Mouse (Mus musculus) megakaryocyte, embryonic 14.5 days (primary cell): ENCODE data around the gene Fkbp1b. TPM values are rescaled to one million over a fixed set of nuclear protein-coding genes. Genes with fewer than 3 reads are reported as not detected.
"Not testable (repeated sequence)": the region's sequence is repeated elsewhere in the genome, so short reads cannot be mapped to it uniquely, and the experiment has no call there.

Source experiments
- H3K27me3 ChIP-seq: replicated peaks from 2 replicates; pipeline ENCODE3; 2012; ENCODE audit warnings: inconsistent platforms
- H3K36me3 ChIP-seq: replicated peaks from 2 replicates; pipeline ENCODE3; 2012; ENCODE audit warnings: low read length, inconsistent platforms, mixed read lengths
- H3K4me1 ChIP-seq: 2 replicates; pipeline ENCODE4 v1.6.1; 2012; ENCODE audit warnings: inconsistent platforms
- H3K4me3 ChIP-seq: replicated peaks from 2 replicates; pipeline ENCODE3; 2012; ENCODE audit warnings: moderate library complexity, mild to moderate bottlenecking, inconsistent platforms
- H3K9me3 ChIP-seq: 2 replicates; pipeline ENCODE4 v1.6.1; 2012; ENCODE audit warnings: inconsistent platforms
- FLI1 ChIP-seq: IDR thresholded peaks from 2 replicates; pipeline ENCODE4 v1.6.1; 2012; ENCODE audit warnings: low read length, inconsistent platforms, mixed read lengths
- GATA1 ChIP-seq: IDR thresholded peaks from 3 replicates; pipeline ENCODE4 v1.6.1; 2012; ENCODE audit warnings: mixed read lengths, low read length, inconsistent platforms, borderline replicate concordance
- polyA plus RNA-seq: library from polyadenylated mRNA; stranded (reverse); fragments of >175 nt; gene quantifications from 2 replicates; pipeline ENCODE4 v1.2.3, GENCODE M21; 2012; ENCODE audit warnings: low replicate concordance; ENCODE audit not compliant: insufficient read depth

The Fkbp1b gene
- 3.8 and 15.5 TPM in 2 replicates for polyA plus RNA-seq

DNA sequence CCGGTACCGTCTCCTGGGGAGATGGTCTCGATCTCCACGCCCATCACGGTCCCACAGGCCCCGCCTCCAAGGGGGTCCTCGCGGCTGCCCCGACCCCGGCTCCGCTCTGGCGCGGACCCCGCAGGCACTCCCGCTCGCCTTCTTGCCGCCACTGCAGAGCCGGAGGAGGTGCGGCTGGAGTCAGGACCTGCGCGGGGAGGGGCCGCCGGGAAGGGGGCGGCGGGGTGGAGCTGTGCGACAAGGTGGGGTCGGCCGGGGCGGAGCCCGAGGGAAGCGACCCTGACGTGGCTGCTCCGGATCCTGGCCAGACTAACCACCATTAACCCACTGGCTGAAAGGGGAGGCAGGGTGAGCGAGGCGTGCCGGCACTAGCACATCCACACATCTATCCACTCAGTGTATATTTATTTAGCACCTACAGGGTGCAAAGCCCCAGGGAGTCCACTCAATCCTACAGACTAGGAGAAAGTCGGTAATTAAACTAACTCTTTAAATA is at the start of gene Fkbp1b:
TSS of gene Fkbp1b (minus strand) at position 200 of the 496 bp plus-strand sequence.
- H3K27me3 ChIP-seq = no peaks in the 10 kb centered on the region
- TF ChIP-seq FLI1 = no peak
- TF ChIP-seq GATA1 = no peak
- peaks cover 23% of the 10 kb centered on the region for H3K36me3 ChIP-seq

DNA sequence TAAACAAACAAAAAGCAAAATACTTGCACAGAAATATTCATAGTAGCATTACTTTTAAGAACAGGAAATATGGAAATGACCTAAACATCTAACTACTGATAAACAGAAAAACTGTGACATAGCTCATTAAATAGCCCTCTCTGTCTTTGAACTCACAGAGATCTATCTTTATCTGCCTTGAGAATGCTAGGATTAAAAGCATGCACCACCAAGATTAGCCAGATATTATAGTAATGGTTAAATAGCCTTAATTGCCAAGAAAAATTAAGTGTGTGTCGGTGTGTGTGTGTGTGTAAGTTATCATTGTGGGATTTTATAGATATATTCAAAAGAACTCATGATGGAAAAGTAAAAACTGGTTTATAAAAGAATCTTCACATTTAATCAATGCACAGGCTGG is 48.5 kb upstream of the Fkbp1b start:
- TF ChIP-seq GATA1 (no peak), FLI1 (no peak)
- Histone ChIP-seq H3K27me3 (no peaks in the 10 kb centered on the region), H3K4me1 (peaks cover 48% of the 10 kb centered on the region), H3K36me3 (peaks cover 88% of the 10 kb centered on the region), H3K4me3 (no peak overlapping the region), H3K9me3 (no peaks in the 10 kb centered on the region)

More for the DNA sequence above, at the start of gene Fkbp1b:
- peaks cover 53% of the 10 kb centered on the region for H3K4me1 ChIP-seq
- H3K9me3 ChIP-seq = no peaks in the 10 kb centered on the region
- peak within 1 kb of the TSS; percentile 97 for H3K4me3 ChIP-seq

DNA sequence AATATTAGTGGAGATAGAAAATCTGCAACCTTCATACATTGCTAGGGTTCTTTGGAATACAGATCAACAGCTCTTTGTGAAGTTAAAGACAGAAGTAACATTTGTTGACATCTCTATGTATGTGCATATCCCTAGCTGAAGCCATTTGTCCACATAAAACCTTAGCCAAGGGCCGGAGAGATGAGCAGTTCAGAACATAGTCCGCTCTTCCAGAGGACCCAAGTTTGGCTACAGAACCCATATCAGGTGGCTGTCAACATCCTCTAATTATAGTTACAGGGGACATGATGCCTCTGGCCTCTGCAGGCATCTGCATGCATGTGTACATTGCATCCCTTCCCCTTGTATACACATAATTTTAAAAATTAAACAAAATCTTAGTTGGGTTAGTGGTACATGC is 47.9 kb upstream of the Fkbp1b start:
- H3K27me3 ChIP-seq = no peaks in the 10 kb centered on the region
- H3K4me1 ChIP-seq = peaks cover 48% of the 10 kb centered on the region
- no peak overlapping the region for H3K4me3 ChIP-seq
- TF ChIP-seq FLI1 (no peak), GATA1 (no peak)
- peaks cover 92% of the 10 kb centered on the region for H3K36me3 ChIP-seq
- no peaks in the 10 kb centered on the region for H3K9me3 ChIP-seq

DNA sequence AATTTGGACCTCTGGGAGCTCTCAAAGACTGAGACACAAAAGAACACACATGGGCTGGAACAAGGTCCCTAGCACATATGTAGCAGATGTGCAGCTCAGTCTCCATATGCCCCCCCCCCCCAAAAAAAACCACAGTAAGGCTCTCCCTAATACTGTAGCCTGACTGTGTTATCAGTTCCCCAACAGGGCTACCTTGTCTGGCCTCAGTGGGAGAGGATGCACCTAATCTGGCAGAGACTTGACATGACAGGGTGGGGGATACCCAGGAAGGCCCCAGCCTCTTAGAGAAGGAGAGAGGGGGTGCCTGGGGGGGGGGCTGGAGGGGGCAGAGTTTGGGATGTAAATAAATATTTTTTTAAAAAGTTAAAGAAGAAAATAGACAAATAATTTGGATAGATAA is 47.3 kb upstream of the Fkbp1b start:
- Histone ChIP-seq H3K9me3 (no peaks in the 10 kb centered on the region), H3K36me3 (peaks cover 92% of the 10 kb centered on the region)
- TF ChIP-seq FLI1 = no peak
- no peak for TF ChIP-seq GATA1

DNA sequence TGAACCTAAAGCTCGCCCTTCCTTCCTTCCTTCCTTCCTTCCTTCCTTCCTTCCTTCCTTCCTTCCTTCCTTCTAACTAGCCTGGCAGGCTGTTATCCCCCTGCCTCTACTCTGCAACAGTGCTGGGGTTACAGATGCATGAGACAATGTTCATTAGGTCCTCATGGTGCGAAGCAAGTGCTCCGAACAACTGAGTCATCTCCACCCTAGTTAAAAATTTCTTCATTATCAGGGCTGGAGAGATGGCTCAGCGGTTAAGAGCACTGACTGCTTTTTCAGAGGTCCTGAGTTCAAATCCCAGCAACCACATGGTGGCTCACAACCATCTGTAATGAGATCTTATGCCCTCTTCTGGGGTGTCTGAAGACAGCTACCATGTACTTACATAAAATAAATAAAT is 45.2 kb upstream of the Fkbp1b start:
- not testable (repeated sequence) for H3K27me3 ChIP-seq, H3K9me3 ChIP-seq, H3K4me3 ChIP-seq
- Histone ChIP-seq H3K36me3 (peaks cover 92% of the 10 kb centered on the region), H3K4me1 (peaks cover 33% of the 10 kb centered on the region)

More for the DNA sequence above, 47.3 kb upstream of the Fkbp1b start:
- H3K4me1 ChIP-seq = peaks cover 48% of the 10 kb centered on the region
- no peaks in the 10 kb centered on the region for H3K27me3 ChIP-seq
- H3K4me3 ChIP-seq = no peak overlapping the region

DNA sequence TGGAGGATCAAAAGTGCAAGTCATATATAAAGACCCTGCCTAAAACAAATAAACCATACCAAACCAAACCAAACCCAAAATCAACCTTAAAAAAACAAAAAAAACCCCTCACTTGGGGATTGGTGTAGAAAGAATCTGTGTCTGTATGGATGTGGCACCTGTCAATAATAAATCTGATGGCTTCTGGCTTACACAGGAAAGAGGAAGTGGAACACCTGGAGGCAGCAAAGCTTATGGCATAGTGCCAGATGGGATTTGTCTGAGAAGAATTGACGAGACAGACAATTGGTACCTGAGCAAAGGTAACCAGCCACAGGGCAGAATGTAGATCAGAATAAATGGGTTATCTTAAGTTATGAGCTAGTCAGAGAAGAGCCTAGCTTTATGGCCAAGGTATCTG is 43.7 kb upstream of the Fkbp1b start:
- peaks cover 95% of the 10 kb centered on the region for H3K36me3 ChIP-seq
- TF ChIP-seq FLI1 = no peak
- TF ChIP-seq GATA1 = no peak
- H3K4me3 ChIP-seq = no peak overlapping the region
- H3K27me3 ChIP-seq = no peaks in the 10 kb centered on the region
- peaks cover 21% of the 10 kb centered on the region for H3K4me1 ChIP-seq
- no peaks in the 10 kb centered on the region for H3K9me3 ChIP-seq

DNA sequence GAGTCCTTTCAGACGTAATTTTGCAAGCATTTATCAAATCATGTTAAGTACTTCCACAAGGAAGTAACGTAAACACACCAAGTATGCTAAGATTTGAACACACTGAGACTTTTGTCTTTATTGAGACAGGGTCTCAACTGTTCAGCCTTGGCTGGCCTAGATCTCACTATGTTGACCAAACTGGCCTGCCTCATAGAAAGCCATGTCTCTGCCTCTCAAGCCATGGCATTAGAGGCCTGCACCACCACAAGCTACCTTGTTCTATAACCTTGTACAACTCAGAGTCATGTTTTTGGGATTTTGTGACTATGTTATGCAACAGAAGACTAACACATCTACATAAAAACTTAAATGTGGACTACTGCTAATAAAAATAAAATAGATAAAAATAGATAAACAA is 40.7 kb upstream of the Fkbp1b start:
- H3K4me1 ChIP-seq = peaks cover 22% of the 10 kb centered on the region
- peaks cover 85% of the 10 kb centered on the region for H3K36me3 ChIP-seq
- H3K9me3 ChIP-seq = no peaks in the 10 kb centered on the region
- no peak overlapping the region for H3K4me3 ChIP-seq
- no peaks in the 10 kb centered on the region for H3K27me3 ChIP-seq
- no peak for TF ChIP-seq FLI1
- no peak for TF ChIP-seq GATA1

DNA sequence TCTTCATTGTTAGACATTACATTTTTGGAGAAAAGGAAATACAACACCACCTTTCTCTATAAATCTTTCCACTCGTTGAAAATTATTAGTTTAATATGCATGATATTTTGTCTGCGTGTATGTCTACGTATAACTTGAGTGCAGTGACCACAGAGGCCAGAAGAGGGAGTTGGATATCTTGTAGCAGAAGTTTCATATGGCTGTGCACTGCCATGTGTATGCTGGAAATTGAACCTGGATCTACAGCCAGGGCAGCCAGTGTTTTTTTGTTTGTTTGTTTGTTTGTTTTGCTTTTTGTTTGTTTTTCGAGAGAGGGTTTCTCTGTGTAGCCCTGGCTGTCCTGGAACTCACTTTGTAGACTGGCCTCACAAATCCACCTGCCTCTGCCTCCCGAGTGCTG is 37.7 kb upstream of the Fkbp1b start:
- peaks cover 52% of the 10 kb centered on the region for H3K4me1 ChIP-seq
- no peaks in the 10 kb centered on the region for H3K9me3 ChIP-seq
- peaks cover 71% of the 10 kb centered on the region for H3K36me3 ChIP-seq
- no peak for TF ChIP-seq FLI1
- no peaks in the 10 kb centered on the region for H3K27me3 ChIP-seq
- H3K4me3 ChIP-seq = no peak overlapping the region

DNA sequence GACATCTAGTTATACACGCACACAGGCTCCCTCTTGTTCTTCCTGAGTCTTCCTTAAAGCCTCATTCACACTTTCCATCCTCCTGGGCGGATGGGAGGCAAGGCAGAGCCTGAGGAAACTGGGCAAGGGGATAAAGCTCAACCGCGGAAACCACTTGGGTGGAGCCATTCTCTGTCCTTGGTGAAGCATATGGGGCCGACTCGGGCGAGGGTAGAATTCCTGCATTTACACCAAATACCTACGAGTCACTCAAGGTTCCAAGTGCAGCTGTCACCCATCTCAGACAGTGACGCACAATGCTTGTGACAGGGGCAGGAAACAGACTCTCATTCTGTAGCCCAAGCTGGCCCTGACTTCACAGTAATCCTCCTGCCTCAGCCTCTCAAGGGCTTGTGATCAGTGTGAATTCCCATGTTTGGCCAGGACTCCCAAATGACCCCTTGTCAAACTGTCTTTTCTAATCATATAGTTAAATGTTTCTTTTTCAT is 36.9 kb upstream of the Fkbp1b start:
- peaks cover 64% of the 10 kb centered on the region for H3K36me3 ChIP-seq
- TF ChIP-seq GATA1 = peak; percentile 59; the same call in 1 of the 3 replicates
- peak; percentile 39; the same call in 1 of the 2 replicates for TF ChIP-seq FLI1
- peak overlapping the region; percentile 79 for H3K4me3 ChIP-seq
- H3K27me3 ChIP-seq = no peaks in the 10 kb centered on the region
- peaks cover 59% of the 10 kb centered on the region for H3K4me1 ChIP-seq
- no peaks in the 10 kb centered on the region for H3K9me3 ChIP-seq

DNA sequence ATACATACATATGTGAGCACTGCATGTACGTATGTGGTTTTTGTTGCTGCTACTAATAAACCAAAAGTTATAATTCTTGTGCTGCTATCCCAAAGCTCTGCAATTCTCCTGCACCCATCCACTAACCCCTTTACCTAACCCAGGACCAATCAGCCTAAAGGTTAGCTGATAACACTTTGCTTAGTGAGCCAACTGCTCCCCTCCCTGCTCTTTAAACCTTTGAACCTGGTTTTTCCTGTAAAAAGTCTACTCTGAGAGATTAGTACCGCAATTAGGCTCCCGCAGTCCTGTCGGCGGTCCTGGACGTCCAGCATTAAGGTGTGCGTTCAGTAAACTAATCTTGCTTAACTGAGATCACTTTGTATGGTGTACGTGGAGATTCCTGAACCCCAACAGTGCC is 34.2 kb upstream of the Fkbp1b start:
- Histone ChIP-seq H3K4me3 (no peak overlapping the region), H3K36me3 (peaks cover 58% of the 10 kb centered on the region), H3K27me3 (no peaks in the 10 kb centered on the region), H3K4me1 (peaks cover 85% of the 10 kb centered on the region), H3K9me3 (no peaks in the 10 kb centered on the region)
- TF ChIP-seq GATA1 (no peak), FLI1 (no peak)

DNA sequence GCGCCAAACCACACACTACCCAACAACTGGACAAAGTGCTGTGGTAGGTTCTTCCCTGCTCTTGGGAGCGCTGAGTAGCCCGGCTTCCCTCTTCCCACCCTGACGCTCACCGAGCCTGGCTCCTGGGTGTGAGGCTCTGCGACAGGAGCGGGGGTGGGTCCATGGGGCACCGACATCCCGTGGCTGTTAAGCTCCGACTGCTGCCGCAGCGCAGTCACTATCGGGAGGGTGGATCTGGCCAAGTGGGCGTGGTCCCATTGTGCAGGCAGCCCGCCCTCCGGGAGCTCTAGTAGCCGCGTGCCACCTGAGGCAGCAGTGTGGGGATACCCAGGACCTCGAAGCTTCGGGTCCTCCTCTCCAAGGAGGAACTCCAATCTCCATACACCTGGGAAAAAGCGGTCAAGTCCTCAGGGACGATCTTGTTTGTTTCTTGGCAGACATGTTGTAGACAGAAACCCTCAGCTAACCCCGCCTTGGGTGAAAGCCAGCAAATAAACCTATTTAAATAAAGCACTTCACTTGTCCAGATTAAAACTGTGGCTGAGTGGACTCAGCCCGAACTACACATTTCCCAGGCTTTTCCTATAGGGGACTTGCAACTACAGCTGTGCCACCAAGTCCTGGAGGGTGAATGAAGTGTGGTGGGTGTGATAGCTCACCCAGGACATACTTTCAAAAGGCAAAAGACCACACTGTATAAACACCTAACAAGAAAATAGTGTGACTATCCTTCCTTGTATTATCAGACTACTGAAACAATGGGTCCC is 33.0 kb upstream of the Fkbp1b start, which contains the start of gene Mfsd2b:
TSS of gene Mfsd2b (minus strand) at position 199 of the 767 bp plus-strand sequence.
- H3K27me3 ChIP-seq = no peaks in the 10 kb centered on the region
- H3K4me3 ChIP-seq = peak within 1 kb of the TSS; percentile 96
- H3K9me3 ChIP-seq = no peaks in the 10 kb centered on the region
- TF ChIP-seq FLI1 (no peak), GATA1 (peak; percentile 97)
- H3K4me1 ChIP-seq = peaks cover 98% of the 10 kb centered on the region
- peaks cover 58% of the 10 kb centered on the region for H3K36me3 ChIP-seq
